Mouse (Mus musculus): ENCODE measurements at regions not wholly inside any gene's neighbourhood (a gene's known extent, or its start where the extent isn't known, plus 50 kb on each side); places are given as distances from the start of the nearest gene placed in this dataset.

DNA sequence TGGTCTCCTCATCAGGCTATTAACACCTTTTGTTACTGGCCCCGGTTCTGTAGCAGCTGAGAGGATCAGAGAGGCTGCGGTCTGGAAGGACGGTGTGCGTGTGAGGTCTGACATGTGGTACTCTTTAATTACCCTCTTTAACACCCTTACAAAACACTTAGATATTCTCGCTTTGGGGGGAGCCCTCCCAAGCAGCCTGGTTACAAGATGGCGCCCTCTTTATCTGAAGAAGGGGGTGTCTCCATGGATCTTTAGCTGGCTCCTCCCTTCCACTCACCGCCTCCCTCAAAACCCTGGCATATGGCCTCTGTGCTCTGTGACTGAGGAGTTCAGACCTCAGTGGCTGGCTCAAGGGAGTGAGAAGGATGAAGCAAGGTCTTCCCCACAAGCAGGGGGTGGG is 65.2 kb upstream of the Irx3 start:
- TF ChIP-seq CTCF (IDR thresholded peaks at IDR 0.05; ENCODE audit: low read depth), result no peak
- no peak for TF ChIP-seq EP300 (IDR thresholded peaks at IDR 0.05; ENCODE audit: low read depth)
